Mouse (Mus musculus) heart, adult 9 months (tissue): ENCODE measurements around the gene Lypla2.

Experiments used
- DNase-seq, 2 experiments: peaks; one replicate each; pipeline ENCODE4 v3.0.0; 2022; ENCODE audit warnings: low spot score in 2 of 2

Gene Lypla2

GRCm38 (mm10) chr4:135920304-135921241 is 51.9 kb downstream of the Lypla2 start, which contains the start of gene Fuca1:
Gene Fuca1 (plus strand): TSS chr4:135920735.
- peak; percentile 91 to 96 for DNase-seq

GRCm38 (mm10) chr4:135919280-135919639 is 53.2 kb downstream of the Lypla2 start:
- no peak for DNase-seq

DNA sequence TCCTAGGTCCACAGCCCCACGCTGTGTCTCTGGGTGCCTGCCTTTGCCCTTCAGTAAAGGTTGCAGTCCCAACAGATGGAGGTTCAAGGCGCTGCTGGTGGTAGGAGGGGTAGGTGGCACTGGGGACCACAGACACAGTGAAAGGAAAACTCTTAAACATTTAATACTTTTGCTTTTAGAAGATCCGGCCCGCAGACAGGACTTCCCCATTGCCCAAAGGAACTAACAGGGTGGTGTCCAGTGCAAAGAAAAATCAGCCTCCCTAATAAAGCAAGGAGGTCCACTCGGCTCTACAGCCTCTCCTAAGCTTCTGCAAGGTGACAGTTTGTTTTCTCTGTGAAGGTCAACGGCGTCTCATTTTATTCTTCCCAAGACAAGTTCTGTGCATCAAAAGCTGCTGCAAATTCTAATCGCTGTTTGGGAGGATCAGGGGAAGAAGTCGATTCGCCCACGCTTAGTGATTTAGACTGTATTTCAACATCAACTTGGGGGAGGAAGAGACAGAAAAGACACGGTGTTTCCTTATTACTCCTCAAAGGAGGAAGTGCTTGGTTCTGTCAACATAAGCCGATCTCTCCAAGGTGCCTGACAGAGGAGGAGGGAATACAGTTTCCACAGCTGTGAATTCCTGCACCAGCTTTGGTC is 53.7 kb downstream of the Lypla2 start:
- peak in 1 of 2 experiments; percentile 21 for DNase-seq
